ENCODE assay signal across 8 mouse cellular contexts in the genomic region with DNA sequence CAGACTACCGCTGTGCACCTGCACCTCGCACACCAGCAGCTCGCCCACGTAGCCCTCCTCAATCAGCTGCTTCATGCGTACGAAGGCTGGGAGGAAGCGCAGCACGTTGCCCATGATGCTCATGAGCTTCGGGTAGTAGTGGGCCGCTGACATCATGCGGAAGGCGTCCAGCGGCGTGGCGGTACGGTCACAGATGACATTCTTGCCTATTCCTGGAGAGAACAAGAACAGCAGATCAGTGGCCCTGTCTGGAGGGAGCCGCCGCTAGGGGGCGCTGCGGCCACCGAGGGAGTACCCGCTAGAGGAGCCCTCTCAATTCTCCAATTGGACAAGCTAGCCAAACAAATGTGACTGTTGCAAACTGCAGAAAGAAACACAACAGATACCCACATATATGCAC. TPM values are rescaled to one million over a fixed set of nuclear protein-coding genes. Genes with fewer than 3 reads are reported as not detected.
A peak's percentile ranks its signal among the peaks of the same experiment; 100 is the strongest.
DNase-seq lines count a peak whose midpoint lies in the region; ATAC-seq and TF ChIP-seq lines count a peak whose summit lies in the region.

No protein-coding gene starts in this region.

- no peaks in the 10 kb centered on the region for H3K27me3 ChIP-seq in heart, adult 2 months (ENCODE audit: control insufficient read depth, insufficient read depth, low read length)
- 0 out of 2 replicates have a peak, but pooled peaks cover 10% of the 10 kb centered on the region for H3K27me3 ChIP-seq in heart, embryonic 12.5 days (replicated peaks)
- H3K27me3 ChIP-seq in midbrain, embryonic 11.5 days (ENCODE audit: control insufficient read depth, insufficient read depth, low read length), result no peaks in the 10 kb centered on the region

- no peak overlapping the region for H3K4me3 ChIP-seq in heart, adult 2 months
- no peak overlapping the region for H3K4me3 ChIP-seq in heart, embryonic 12.5 days
- H3K4me3 ChIP-seq in midbrain, embryonic 11.5 days (ENCODE audit: low read depth, low read length), result no peak overlapping the region

- peak; percentile 85 for TF ChIP-seq CTCF in heart, adult 2 months (IDR thresholded peaks at IDR 0.05)

- H3K9me3 ChIP-seq in heart, embryonic 12.5 days (replicated peaks), result no peaks in the 10 kb centered on the region
- H3K9me3 ChIP-seq in midbrain, embryonic 11.5 days (ENCODE audit: control insufficient read depth, low read length), result no peaks in the 10 kb centered on the region

- H3K79me2 ChIP-seq in heart, adult 2 months (replicated peaks; ENCODE audit: control insufficient read depth, insufficient read depth, low read length), result no peaks in the 10 kb centered on the region; the same call in 1 of the 2 replicates

- no peak overlapping the region for H3K4me2 ChIP-seq in heart, embryonic 12.5 days
- H3K4me2 ChIP-seq in midbrain, embryonic 11.5 days, result no peak overlapping the region

- H3K27ac ChIP-seq in heart, adult 2 months, result no peak overlapping the region
- H3K27ac ChIP-seq in heart, embryonic 12.5 days (ENCODE audit: poor library complexity, severe bottlenecking), result no peak overlapping the region
- no peak overlapping the region for H3K27ac ChIP-seq in midbrain, embryonic 11.5 days (ENCODE audit: low read depth, low read length)

- no peaks in the 10 kb centered on the region for H3K36me3 ChIP-seq in heart, adult 2 months (ENCODE audit: control insufficient read depth, insufficient read depth, low read length)
- H3K36me3 ChIP-seq in heart, embryonic 12.5 days, result 0 out of 2 replicates have a peak, but pooled peaks cover 7% of the 10 kb centered on the region
- H3K36me3 ChIP-seq in midbrain, embryonic 11.5 days (ENCODE audit: control insufficient read depth, insufficient read depth, low read length), result no peaks in the 10 kb centered on the region

- TF ChIP-seq POLR2A in heart, adult 2 months (IDR thresholded peaks at IDR 0.05; ENCODE audit: insufficient read depth, low read depth, low read length), result no peak

- H3K4me1 ChIP-seq in heart, adult 2 months (ENCODE audit: control insufficient read depth, insufficient read depth, low read length), result peaks cover 2% of the 10 kb centered on the region
- peaks cover 45% of the 10 kb centered on the region for H3K4me1 ChIP-seq in heart, embryonic 12.5 days (replicated peaks)
- no peaks in the 10 kb centered on the region for H3K4me1 ChIP-seq in midbrain, embryonic 11.5 days (ENCODE audit: control insufficient read depth, insufficient read depth, low read length)

- peak; percentile 42 to 55 for DNase-seq in heart, adult 2 months
- peak; percentile 43 for DNase-seq in thymus, postnatal 0 days (ENCODE audit: low spot score)
- DNase-seq in thymus, adult 18-20 months, result no peak
- peak; percentile 64 for DNase-seq in embryo, embryonic 11 days
- peak; percentile 71 for DNase-seq in kidney, postnatal 10 days
- DNase-seq in midbrain, embryonic 11.5 days (ENCODE audit: low spot score, missing footprints), result peak; percentile 93
- no peak for DNase-seq in urinary bladder, postnatal 10 days (ENCODE audit: low spot score)

- WGBS in heart, adult 2 months, result 51% methylated on average over 22 of the region's 22 CpGs
- WGBS in heart, embryonic 12.5 days, result 40% methylated on average over 22 of the region's 22 CpGs
- WGBS in midbrain, embryonic 11.5 days, result 43% methylated on average over 22 of the region's 22 CpGs

- ATAC-seq in heart, embryonic 12.5 days (ENCODE audit: insufficient number of reproducible peaks, low FRiP score), result no peak
- no peak; the same call in 1 of the 2 replicates for ATAC-seq in midbrain, embryonic 11.5 days (ENCODE audit: low FRiP score)

- no peak overlapping the region for H3K9ac ChIP-seq in heart, adult 2 months (ENCODE audit: low read depth, low read length)
- no peak overlapping the region for H3K9ac ChIP-seq in heart, embryonic 12.5 days
- H3K9ac ChIP-seq in midbrain, embryonic 11.5 days (ENCODE audit: low read length), result no peak overlapping the region

- intact Hi-C loops in heart, adult 2 months (cut with DNase I), result loop anchor here (2.0 kb wide), 1 partner anchor 120 kb away; no protein-coding TSS in a partner anchor

- no peak for TF ChIP-seq EP300 in heart, adult 2 months (IDR thresholded peaks at IDR 0.05; ENCODE audit: insufficient read depth, low read depth, low read length)

RNA-seq across cellular contexts. Expression of a gene that starts 29.7 kb away (rescaled TPM):
- 10 to 100 TPM; 28.5 to 28.8 TPM for total RNA-seq in heart, adult 2 months (2021)
- 33.4 and 34.1 TPM in 2 replicates for polyA plus RNA-seq in heart, adult 2 months (2012; rRNA removed)
- 50.9 and 52.3 TPM in 2 replicates for polyA plus RNA-seq in heart, embryonic 12.5 days (2016; fragmentation: Nextera tagmentation; extraction: Ambion mirVana)
- polyA plus RNA-seq in thymus, postnatal 0 days (2015; fragmentation: Nextera tagmentation; extraction: Ambion mirVana), result 34.3 and 35.0 TPM in 2 replicates
- 70.2 and 71.5 TPM in 2 replicates for polyA plus RNA-seq in midbrain, embryonic 11.5 days (2014; fragmentation: Nextera tagmentation; extraction: Ambion mirVana)

Comparison
In these comparisons a context has a peak if more than half of its experiments do, and no peak if none do; other contexts are left out.
1. DNase-seq: peak in heart, adult 2 months (2 of 2), thymus, postnatal 0 days (single experiment), embryo, embryonic 11 days (single experiment), kidney, postnatal 10 days (single experiment) and midbrain, embryonic 11.5 days (single experiment); none in thymus, adult 18-20 months (0 of 2) and urinary bladder, postnatal 10 days (single experiment).